Mouse (Mus musculus): ENCODE measurements around the gene Pacs1.

Gene Pacs1

DNA sequence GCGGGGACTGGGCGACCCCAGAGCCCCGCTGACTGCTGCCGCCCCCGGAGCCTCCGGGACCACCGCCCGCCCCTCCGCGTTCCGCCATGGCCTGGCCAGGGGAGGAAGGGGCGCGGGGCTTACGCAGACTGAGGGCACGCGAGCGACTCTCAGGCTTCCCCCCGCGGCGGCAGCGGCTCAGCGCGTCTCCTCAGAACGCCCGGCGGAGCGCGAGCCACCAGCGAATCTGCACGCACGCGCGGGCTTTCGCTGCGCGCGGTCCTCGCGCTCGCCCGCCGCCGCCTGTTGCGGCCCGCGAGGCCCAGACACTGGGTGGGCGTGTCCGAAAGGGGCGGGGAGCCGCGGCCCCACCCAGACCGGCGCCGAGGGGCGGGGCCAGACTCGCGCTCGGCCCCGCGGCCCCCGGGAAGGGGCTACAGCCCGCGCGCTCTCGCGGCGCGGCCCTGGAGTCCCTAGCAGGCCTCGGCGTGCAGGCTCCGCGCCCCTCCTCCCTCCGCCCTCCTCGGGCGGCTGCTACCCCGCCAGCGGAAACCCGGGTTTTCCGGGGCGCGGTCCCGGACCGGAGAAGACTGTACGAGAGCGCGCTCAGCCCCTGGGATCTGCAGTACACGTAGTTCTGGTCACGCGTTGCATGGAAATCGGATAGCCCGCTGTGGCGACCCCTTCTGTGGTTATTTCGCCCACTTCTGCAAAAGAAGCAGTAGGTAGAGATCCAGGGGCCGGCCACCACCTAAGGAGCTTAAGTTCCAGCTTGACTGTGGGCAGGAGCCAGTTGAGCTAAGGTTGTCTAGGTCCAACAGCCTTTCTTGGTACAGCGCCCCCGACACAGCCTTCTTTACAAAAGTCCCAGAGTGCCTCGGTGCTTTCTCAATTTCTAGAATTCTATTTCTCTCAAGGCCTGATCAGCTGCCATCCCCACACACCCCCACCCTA lies at the start of gene Pacs1:
TSS of gene Pacs1 (minus strand) at position 319 of the 933 bp plus-strand sequence.
- peak; percentile 96 for DNase-seq

DNA sequence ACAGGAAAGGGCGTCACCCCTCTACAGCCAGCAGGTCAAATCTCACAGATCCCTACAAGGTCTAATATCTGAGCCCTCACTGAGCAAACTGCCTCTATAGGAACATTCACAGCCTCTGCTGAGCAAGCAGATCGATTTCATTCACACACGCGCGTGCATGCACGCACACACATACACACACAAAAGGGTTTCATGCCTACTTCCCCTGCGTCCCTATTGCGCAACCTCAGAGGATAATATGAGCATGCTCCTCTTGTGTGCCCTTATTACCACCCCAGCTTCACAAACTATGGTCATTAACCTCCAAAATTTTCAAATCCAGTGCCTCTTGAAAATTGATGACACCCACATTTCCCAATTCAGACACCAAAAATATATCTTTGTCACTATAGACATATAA lies 40.3 kb upstream of the Pacs1 start:
- DNase-seq = no peak

DNA sequence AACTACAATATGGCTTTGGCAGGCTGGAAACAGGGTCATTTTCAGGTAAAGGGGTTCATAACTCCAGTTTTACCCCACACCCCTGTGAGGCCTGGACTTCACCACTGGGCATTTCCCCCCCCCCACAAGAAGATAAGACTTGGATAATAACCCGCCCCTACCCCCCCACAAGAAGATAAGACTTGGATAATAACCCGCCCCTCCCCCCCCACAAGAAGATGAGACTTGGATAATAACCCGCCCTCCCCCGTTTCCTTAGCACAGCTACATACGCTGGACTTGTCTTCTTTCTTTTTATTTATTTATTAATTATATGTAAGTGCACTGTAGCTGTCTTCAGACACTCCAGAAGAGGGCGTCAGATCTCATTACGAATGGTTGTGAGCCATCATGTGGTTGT lies 36.1 kb upstream of the Pacs1 start:
- no peak for DNase-seq

DNA sequence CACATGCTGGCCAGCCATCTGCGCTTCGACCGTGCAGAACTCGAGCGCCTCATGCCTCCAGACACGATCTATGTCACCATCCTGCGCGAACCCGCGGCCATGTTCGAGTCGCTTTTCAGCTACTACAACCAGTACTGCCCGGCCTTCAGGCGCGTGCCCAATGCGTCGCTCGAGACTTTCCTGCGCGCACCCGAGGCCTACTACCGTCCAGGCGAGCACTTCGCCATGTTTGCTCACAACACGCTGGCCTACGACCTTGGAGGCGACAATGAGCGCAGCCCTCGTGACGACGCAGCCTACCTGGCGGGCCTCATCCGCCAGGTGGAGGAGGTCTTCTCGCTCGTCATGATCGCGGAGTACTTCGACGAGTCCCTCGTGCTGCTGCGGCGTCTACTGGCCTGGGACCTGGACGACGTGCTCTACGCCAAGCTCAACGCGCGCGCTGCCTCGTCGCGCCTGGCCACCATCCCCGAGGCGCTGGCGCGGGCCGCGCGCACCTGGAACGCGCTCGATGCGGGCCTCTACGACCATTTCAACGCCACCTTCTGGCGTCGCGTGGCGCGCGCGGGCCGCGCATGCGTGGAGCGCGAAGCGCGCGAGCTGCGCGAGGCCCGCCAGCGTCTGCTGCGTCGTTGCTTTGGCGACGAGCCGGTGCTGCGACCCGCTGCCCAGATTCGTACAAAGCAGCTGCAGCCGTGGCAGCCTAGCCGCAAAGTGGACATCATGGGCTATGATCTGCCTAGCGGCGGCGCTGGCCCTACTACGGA lies 34.2 kb upstream of the Pacs1 start:
- peak; percentile 54 for DNase-seq

DNA sequence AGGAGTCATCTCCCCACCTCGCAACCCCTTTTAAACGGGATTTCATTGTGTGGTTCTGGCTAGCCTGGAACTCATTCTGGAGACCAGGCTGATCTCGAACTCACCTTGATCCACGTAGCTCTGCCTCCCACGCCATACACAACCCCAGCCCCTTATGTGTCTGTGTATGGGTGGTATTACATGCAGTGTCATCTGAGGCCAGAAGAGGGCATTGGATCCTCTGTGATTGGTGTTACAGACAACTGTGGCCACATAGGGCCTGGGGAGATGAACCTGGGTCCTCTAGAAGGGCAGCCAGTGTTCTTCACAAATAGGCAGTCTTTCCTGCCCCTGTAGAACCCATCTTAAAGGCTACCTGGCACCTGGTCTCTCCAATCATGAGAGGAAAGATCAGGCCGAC lies 33.4 kb upstream of the Pacs1 start:
- no peak for DNase-seq

DNA sequence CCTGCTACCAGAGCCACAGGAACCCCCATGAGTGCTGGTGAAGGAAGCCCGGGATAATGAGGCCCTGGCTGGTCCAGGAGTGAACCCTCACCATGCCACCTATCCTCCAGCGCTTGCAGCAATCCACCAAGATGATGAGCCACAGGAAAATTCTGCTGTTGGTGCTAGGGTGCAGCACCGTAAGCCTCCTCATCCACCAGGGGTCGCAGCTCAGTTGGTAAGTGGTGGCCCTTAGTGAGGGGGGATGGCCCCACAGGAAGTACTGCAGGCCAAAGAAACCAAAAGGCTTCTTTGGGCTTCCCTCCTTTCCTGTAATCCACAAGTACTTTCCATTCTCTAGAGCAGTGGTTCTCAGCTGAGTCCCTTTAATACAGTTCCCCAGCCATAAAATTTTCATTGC lies 29.5 kb upstream of the Pacs1 start:
- peak; percentile 93 for DNase-seq

DNA sequence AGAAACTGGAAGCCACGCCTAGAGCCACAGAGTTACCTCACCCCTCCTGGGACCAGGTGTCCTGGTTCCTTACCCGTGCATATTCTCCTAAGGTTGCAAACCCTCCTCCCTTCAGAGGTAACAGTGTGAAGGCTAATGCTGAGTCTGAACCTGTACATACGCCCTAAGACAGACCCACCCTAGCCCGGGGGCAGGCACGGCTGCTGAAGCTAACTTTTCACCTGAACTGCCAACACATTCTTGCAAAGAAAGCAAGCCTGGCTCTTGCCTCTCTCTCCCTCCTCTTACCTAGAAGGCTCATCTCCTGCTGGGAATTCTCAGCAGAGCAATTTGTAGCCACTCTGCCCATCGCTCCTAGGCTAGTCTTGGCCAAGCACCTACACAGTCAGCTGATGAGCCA lies 27.7 kb upstream of the Pacs1 start:
- DNase-seq = no peak

DNA sequence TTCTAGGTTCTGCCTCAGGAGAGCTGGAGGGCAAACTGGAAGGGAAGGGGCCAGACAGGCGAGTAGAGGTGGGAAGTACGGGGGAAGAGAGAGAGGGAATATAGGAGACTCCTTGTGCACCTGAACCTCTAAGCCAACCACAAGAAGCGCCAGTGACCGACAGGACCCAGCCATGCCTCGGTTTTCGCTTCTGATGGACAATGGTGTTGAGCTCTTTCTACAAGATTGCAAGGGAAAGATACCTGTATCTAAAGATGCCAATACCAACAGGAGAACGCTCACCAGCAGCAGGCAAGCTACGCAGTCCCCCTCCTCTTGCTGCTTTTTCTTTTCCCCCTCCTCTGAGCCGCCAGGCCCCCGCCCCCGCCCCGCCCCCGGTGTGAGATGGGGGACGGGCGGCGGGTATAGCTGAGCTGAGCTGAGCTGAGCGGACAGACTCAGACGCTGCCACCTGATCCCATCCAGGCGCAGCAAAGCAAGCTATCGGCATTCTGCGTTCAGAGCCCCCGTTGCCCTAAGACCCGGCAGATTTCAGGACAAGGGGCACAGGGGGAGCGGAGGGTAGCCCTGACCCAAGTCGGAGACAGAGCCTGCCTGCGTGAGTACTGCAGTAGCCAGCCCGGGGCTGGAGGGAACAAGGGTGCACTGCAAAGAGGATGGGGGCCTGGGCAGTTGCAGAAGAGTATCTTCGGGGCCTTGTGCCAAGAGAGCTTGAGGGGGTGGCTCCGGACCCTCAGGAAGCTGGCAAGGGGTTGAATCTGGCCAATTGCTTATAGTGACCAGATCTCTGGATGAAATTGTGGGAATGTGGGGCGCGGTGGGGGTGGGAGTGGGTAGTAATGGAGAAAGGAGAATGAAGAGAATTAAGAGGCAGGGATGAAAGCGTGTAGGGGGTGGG lies 25.2 kb upstream of the Pacs1 start, which contains the start of gene Gal3st3:
TSS of gene Gal3st3 (plus strand) at position 429 of the 898 bp plus-strand sequence.
- DNase-seq = no peak

DNA sequence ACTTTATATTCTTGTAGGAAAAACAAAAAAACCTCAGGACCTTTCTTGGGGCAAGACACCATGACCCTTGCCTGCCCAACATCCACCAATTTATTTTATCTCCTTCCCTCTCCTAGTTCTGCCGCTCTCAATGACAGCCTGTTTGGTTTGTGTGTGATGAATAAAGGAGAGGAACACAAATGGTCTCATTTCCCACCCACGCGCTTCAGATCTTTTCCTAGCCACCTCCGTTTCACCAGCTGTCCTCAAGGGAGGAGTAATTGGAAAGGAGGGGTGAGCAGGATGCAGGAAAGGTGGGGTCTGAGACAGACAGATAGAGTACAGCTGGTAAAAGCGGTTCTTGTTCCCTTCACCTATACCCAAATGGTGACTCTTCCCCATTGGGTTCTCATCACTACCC lies 23.7 kb upstream of the Pacs1 start:
- DNase-seq = no peak

DNA sequence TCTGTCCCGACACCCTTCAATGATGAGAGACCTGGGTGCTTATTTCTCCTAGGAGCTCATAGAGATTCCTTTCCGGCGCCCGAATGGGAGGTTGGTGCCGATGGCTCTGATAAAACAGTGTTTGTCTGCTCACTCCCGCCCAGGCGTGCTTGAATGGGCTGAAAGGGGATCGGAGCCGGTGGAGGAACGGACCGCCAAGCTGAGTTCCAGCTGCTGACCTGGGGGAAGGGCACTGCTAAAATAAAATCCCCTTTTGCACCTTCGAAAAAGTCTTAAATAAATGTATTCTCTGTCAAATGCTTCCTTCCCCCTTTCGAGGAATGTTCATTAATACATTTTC lies 22.8 kb upstream of the Pacs1 start:
- no peak for DNase-seq

DNA sequence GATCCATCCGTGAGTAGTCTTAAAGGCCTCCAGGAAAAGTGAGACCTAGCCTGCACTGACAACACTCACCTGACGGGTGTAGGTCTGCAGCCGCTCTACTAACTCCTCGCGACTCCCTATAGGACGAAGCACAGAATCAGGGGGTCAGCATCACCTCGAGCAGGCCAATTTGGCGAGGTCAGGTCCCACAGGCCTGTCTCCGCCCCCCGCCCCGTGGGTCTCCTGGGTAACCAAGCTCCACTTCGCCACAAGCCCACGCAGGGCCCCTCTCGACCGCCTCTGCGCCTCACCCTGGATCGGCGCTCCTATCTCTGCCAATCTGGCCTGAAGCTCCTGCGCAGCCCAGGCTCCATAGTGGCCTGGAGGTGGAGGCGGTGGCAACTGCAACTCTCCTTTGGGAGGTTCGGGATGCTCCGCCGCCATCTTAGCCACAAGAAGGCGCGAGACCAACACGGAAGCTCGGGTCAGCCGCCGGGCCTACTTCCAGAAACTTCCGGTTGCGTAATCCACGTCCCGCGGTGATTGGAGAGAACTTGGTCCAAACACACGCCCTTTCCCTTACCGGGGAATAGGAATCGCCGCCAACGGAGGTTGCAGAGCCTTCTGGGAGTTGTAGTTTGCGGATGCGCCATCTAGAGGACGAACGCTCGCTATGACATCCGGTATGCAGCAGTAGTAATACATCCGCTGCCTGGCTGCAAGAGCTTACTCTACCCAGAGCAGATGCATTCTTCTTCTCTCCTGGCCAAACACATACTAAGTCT lies 22.2 kb upstream of the Pacs1 start, which contains the start of gene Sf3b2:
TSS of gene Sf3b2 (minus strand) at position 484 of the 764 bp plus-strand sequence.
- peak; percentile 92 for DNase-seq

DNA sequence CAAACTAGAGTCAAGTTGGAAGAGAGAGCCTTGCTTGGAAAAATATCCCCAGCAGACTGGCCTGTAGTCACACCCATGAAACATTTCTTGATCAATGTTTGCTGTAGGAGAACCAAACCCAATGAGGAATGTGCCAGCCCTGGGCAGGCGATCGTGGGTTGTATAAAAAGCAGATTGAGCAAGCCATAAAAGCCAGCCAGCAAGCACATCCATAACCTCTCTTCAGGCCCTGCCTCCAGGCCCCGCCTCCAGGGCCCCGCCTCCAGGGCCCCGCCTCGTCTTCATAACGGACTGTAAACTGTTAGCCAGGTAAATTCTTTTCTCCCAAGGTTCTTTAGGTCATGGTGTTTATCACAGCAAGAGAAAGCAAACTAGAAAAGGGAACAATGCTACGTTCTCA lies 5.5 kb upstream of the Pacs1 start:
- no peak for DNase-seq

DNA sequence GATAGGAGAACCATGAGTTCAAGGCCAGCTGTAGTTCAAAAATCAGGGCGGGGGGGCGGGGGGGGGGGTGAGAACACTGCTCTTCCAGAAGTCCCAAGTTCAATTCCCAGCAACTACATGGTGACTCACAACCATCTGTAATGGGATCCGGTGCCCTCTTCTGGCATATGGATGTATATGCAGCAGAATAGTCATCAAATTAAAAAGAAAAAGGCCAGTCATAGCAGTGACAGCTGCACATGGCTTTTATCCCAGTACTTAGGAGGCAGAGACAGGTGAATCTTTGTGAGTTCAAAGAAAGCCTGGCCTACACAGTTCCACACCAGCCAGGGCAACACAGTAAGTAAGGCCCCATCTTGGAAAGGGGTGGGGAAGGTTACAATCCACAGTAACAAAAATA lies 4.2 kb upstream of the Pacs1 start:
- no peak for DNase-seq

DNA sequence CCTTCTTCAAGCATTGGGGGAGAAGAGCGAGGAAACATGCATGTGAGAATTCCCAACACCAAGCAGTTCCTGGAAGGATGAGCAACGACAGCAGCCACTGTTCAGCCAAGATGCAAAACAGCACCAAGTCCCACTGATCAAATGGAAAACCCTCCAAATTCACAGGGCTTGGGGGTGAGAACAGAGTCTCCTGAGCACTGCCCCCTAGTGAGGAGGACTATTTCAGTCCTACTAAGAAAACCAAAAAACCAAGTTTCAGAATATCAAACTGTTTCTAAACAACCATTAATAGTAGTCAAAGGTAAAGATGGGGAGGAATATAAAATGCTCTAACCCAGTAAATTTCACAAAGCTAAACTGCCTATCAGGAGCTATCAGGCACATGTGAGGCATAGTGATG lies 3.6 kb upstream of the Pacs1 start:
- DNase-seq = no peak

DNA sequence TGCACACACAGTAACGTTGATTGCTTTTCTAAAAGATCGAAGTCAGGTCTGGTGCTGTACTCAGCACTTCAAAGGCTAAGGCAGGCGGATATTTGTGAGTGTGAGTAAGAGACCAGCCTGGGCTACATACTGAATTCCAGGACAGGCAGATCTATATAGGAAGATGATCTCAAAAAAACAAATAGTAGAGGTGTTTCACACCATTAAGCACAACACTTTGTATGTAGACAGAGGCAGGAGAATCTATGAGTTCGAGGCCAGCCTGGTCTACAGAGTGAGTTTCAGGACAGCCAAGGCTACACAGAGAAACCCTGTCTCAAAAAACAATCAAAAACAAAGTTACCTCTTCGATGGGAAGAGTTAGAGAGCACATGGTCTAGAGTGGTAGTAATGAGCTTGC lies 2.8 kb upstream of the Pacs1 start:
- DNase-seq = no peak

DNA sequence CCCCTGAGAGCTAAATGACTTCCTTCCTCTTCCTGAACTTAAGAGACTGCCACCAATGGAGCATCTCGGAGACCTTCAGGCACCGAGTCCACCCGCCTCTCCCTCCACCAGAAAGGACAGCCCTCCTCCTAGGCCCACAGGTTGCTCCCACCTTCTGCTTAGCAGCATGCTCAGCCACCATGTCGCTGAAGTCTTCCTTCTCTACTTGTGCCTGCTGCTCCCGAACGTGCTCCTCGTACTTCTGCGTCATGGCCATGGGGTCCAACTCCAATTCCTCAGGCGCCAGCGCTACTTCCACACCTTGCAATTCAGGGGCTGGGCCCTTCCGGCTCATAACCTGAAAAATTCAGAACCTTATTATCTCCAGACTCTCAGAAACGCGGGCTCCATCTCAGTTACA lies 1.7 kb upstream of the Pacs1 start:
- DNase-seq = no peak

DNA sequence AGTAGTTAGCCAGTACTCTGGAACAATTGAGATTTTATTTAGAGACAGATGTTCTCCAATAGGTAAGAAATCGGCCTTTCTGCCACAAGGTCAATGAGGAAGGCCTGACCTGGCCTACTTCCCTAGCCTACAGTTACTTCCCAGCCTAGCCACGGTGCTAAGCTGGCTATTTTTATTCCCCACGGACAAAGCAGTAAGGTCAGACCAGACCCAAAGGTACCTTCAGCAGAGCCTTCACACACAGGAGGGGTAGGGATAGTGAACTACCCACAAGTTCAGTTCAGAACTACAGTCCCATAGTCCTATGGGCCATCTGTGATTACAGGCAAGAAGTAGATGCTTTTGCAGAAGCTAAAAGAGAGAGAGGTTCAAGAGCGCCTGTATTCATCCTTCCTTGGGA lies 997 bp upstream of the Pacs1 start:
- no peak for DNase-seq

DNA sequence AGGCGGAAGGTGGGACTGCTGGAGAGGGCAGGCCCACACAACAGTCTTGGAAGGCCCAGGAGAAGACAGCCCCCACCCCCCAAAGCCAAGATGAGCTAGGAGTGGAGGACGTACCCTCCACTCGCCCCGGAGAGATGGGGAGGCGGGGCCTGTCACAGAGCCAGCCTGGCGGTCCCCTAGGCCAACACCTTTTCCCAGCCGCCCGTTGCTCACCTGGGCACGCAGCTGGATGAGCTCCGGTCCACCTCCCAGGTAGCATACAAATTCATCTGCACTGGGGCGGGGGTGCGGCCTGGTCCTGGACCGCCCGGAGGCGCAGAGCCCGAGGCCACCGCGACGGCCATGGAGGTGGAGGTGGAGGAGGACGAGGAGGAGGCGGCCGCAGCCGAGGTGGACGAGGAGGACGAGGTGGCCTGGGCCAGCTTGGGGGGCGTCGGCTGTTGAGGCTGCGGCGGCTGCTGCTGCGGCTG lies 558 bp downstream of the Pacs1 start:
- DNase-seq = peak; percentile 67

DNA sequence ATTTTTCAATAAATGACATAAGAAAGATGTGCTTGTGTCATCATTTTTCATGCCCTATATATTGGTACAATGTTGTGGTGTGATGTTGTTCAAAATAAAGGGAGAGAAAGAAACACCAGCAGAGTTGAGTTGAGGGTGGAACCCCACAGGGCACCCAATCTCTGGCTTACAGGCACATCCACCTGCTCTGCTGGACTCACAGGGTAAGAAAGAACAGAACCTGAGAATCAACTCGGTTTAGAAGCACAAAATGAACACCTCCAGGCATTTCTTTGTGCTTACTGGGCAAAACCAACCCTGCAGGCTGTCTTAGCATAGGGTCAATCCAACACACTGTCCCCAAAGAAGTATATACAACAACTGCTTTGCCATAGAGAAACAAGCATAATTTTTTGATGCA lies 1.5 kb downstream of the Pacs1 start:
- no peak for DNase-seq

DNA sequence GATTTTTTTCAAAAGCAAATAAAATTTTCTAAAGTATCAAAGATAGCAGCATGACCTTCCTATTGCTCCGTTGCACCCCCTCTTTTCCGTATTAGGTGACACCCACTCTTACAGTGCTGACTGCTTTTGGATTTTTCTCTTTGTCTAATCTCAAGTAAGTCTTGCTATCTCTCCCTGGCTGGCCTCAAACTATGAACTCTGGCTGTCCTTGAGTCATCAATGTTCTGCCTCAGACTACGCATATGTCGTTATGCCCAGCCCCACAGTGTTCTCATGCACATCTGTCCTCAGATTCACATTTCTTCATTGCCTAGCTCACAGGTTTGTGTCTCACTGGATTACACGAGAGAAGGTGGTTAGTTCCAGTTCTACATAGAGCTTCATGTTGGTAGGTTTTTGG lies 3.5 kb downstream of the Pacs1 start:
- DNase-seq = no peak

DNA sequence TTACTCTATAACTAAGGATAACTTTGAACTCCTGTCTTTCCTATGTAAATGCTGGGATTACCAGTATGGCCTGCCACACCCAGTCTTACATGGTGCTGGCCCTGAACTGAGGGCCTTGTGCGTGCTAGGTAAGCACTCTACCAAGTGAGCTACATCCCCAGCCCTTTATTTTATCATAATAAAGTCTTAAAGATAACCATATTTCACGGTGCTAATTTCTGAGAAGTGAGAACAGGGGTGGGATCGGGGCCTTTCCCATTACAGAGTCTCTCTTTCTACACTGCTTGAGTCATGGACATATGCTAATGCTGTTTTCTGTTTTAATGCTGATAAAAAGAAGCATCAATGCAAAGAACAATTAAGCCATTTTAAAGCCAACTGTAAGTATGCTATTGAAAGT lies 4.0 kb downstream of the Pacs1 start:
- DNase-seq = no peak

DNA sequence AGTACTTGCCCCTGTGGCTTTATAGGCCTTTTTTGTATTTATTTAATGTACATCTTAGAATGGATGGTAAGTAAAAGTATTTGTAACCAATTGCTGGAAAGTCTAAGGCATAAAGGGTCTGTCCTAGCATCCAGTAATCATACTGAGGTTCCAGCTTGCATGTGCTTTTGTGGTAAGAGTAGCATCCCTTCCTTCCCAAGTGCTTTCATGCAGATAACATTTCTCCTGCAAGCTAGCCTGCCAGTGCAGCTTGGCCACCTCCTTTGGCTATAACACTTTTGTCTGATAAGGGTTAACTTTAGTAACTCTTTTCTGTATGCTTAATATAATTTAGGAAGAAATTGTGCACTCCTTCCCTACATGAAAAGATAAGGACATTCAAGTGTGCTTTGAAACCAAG lies 4.9 kb downstream of the Pacs1 start:
- DNase-seq = no peak
